Mouse (Mus musculus): ENCODE results near the gene Serf2. TPM values are rescaled to one million over a fixed set of nuclear protein-coding genes. Genes with fewer than 3 reads are reported as not detected.
"Not testable (repeated sequence)": the region's sequence is repeated elsewhere in the genome, so short reads cannot be mapped to it uniquely, and the experiment has no call there.

The Serf2 gene
- polyA plus RNA-seq, 1 experiment from 2014 or later = 330 TPM

- ATAC-seq (replicated peaks) = peak; percentile 83
- Histone ChIP-seq H3K27me3 (no peaks in the 10 kb centered on the region), H3K27ac (replicated peaks) (peak overlapping the region; percentile 95), H3K4me3 (peak overlapping the region; percentile 69), H3K4me1 (peaks cover 23% of the 10 kb centered on the region), H3K4me2 (replicated peaks) (peak overlapping the region; percentile 73), H3K36me3 (peaks cover 16% of the 10 kb centered on the region), H3K9ac (replicated peaks) (peak overlapping the region; percentile 81), H3K9me3 (no peaks in the 10 kb centered on the region)
- WGBS = 1% methylated on average over 48 of the region's 54 CpGs
Observed at GRCm38 (mm10) chr2:121449545-121450011, 583 bp downstream of the Serf2 start.

DNA sequence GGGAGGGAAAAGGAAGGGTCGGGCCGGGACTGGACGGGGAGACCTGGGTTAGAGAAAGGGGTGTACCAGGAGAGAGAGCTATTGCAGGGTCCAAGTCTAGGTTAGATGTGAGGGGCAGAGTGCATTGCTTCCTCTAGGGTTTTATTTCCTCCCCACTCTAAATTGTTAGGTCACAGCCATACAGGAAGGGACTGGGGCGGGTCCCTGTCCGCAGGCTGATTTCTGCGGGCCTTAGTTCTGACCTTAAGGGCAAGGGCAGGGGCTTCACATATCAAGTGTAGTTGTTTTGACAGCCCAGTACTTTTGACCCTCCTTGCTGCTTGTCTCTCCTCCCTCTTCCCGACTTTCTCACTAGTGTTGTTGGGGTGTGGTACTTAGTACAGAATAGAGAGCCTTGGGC lies 1.1 kb downstream of the Serf2 start:
- H3K9ac ChIP-seq (replicated peaks) = peak overlapping the region; percentile 81

DNA sequence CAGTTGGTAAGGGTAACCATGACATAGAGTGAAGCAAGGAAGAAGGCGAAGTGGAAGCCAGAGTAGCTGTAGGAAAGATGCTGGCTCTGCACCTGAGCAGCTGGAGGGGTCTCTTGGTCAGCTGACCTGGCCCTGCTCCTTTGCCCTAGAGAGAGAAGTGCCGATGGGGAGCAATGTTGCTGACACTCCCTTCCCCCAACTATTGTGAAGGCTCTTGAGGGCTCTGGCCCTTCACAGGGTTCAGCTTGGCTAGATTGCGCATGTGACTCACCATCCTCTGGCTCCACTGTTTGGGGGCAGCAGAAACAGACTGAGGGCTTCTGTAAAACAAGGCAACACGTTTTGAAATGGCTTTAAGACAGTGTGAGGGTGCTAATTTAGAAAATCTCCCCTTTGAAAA lies 3.4 kb downstream of the Serf2 start:
- H3K4me3 ChIP-seq = no peak overlapping the region
- no peak overlapping the region for H3K9ac ChIP-seq (replicated peaks)
- H3K27me3 ChIP-seq = no peaks in the 10 kb centered on the region
- ATAC-seq (replicated peaks) = no peak
- no peak overlapping the region for H3K4me2 ChIP-seq (replicated peaks)
- H3K4me1 ChIP-seq = peaks cover 30% of the 10 kb centered on the region
- no peak overlapping the region for H3K27ac ChIP-seq (replicated peaks)
- 88% methylated on average over 4 of the region's 4 CpGs for WGBS
- H3K36me3 ChIP-seq = peaks cover 16% of the 10 kb centered on the region
- H3K9me3 ChIP-seq = no peaks in the 10 kb centered on the region

More for the DNA sequence above, 1.1 kb downstream of the Serf2 start:
- H3K27me3 ChIP-seq = no peaks in the 10 kb centered on the region
- peaks cover 23% of the 10 kb centered on the region for H3K4me1 ChIP-seq
- H3K4me2 ChIP-seq (replicated peaks) = peak overlapping the region; percentile 73
- H3K4me3 ChIP-seq = peak overlapping the region; percentile 69
- H3K27ac ChIP-seq (replicated peaks) = peak overlapping the region; percentile 95
- no peaks in the 10 kb centered on the region for H3K9me3 ChIP-seq
- 3% methylated on average over 7 of the region's 7 CpGs for WGBS
- peaks cover 16% of the 10 kb centered on the region for H3K36me3 ChIP-seq
- ATAC-seq (replicated peaks) = peak; percentile 8; the same call in 1 of the 2 replicates

DNA sequence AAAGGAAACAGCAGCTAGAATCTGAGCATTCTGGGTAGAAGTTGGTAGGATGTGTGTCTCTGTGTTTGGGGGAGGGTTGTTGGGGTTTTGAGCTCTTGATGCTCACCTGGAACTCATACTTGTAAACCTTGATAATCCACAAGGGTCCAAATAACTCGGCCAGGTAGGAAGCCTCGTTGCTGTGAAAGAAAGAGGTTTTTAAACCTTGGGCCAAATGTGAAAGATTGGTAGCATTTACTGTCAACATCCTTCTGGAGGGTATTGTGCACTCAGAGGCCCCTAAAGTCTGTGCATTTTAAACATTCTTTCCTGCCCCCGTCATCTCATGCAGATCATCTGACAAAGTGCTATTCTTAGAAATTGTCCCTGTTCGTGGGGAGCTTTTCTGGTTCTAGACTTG lies 4.0 kb downstream of the Serf2 start, which contains the start of gene Hypk:
Gene Hypk (plus strand): TSS at position 301 of the 400 bp plus-strand sequence.
- no peaks in the 10 kb centered on the region for H3K27me3 ChIP-seq
- no peak within 1 kb of the TSS for H3K27ac ChIP-seq (replicated peaks)
- H3K4me1 ChIP-seq = peaks cover 35% of the 10 kb centered on the region
- WGBS = 81% methylated on average over 4 of the region's 4 CpGs
- no peak within 1 kb of the TSS for H3K9ac ChIP-seq (replicated peaks)
- peaks cover 16% of the 10 kb centered on the region for H3K36me3 ChIP-seq
- no peaks in the 10 kb centered on the region for H3K9me3 ChIP-seq
- ATAC-seq (replicated peaks) = no peak
- no peak within 1 kb of the TSS for H3K4me2 ChIP-seq (replicated peaks)
- H3K4me3 ChIP-seq = no peak within 1 kb of the TSS

GRCm38 (mm10) chr2:121453917-121454316 lies 4.9 kb downstream of the Serf2 start:
- WGBS = 91% methylated on average over 6 of the region's 6 CpGs
- Histone ChIP-seq H3K9ac (replicated peaks) (no peak overlapping the region), H3K4me1 (peaks cover 32% of the 10 kb centered on the region), H3K4me3 (no peak overlapping the region), H3K4me2 (replicated peaks) (no peak overlapping the region), H3K27ac (replicated peaks) (no peak overlapping the region), H3K27me3 (no peaks in the 10 kb centered on the region), H3K36me3 (peaks cover 23% of the 10 kb centered on the region), H3K9me3 (no peaks in the 10 kb centered on the region)
- no peak for ATAC-seq (replicated peaks)

DNA sequence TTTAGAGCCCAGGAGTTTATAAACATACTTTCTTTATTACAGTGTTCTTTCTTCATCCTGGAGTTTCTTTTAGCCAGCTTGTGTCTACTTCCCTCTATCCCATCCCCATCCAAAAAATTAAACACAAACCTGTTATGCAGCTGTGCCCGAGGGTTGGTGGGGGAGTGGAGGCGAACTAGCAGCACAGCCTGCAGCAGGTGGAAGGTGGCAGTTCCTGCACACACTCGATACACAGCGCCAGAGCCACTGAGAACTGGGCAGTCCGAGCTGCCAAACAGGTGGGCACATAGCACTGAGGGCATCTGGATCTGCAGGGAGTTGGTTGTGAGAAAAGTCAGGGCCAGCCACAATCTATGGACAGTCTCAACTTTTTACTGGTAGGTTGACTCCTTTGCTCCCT lies 6.5 kb downstream of the Serf2 start:
- peaks cover 39% of the 10 kb centered on the region for H3K36me3 ChIP-seq
- H3K27ac ChIP-seq (replicated peaks) = no peak overlapping the region
- no peak overlapping the region for H3K9ac ChIP-seq (replicated peaks)
- WGBS = 84% methylated on average over 5 of the region's 5 CpGs
- H3K4me3 ChIP-seq = no peak overlapping the region
- no peaks in the 10 kb centered on the region for H3K9me3 ChIP-seq
- H3K27me3 ChIP-seq = no peaks in the 10 kb centered on the region
- H3K4me2 ChIP-seq (replicated peaks) = no peak overlapping the region
- no peak for ATAC-seq (replicated peaks)
- H3K4me1 ChIP-seq = peaks cover 26% of the 10 kb centered on the region

DNA sequence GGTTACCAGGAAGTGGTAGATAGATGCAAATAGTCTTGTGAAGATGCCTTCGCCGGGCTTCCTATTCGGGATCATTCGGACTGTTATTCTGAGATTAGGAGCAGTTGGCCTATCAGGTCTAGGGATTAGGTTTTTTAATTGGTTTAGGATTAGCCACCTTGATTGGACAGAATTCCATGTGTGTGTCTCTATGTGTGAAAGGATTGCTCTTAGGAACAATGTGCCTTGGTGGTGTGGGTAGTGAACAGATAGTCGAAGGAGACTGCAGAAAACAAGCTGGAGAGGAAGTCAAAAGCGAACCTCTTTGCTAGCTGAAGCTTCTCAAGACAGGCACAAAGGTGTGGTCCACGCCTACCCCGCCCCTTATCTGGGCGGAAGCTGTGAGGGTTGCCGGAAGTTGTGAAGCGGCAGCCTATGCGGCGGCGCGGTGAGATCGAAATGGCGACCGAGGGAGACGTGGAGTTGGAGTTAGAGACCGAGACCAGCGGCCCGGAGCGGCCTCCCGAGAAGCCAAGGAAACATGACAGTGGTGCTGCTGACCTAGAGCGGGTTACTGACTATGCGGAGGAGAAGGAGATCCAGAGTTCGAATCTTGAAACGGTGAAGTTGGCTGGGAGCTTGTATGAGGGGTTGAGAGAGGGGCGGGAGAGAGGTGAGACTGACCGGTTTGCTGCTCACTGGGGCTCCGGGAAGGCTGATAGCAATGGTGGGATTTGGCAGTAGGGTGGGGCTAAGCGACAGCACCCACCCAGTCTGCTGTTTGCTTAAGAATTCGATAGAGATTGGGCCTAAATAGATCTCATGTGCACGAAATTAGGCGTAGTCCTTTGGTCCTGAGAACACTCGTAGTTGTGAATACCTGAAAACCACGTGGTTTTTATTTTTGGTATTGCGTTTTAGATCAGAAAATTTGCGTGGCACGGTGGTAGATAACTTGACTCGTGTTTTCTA lies 8.0 kb downstream of the Serf2 start, which contains the start of gene Serinc4:
Gene Serinc4 (minus strand): TSS at position 90 of the 951 bp plus-strand sequence.
- peak within 1 kb of the TSS; percentile 73 for H3K9ac ChIP-seq (replicated peaks)
- H3K27me3 ChIP-seq = no peaks in the 10 kb centered on the region
- 3% methylated on average over 41 of the region's 41 CpGs for WGBS
- H3K4me3 ChIP-seq = peak within 1 kb of the TSS; percentile 71
- H3K27ac ChIP-seq (replicated peaks) = peak within 1 kb of the TSS; percentile 80
- peak; percentile 93 for ATAC-seq (replicated peaks)
- H3K4me2 ChIP-seq (replicated peaks) = peak within 1 kb of the TSS; percentile 57
- H3K36me3 ChIP-seq = peaks cover 37% of the 10 kb centered on the region
- no peaks in the 10 kb centered on the region for H3K9me3 ChIP-seq
- peaks cover 16% of the 10 kb centered on the region for H3K4me1 ChIP-seq

DNA sequence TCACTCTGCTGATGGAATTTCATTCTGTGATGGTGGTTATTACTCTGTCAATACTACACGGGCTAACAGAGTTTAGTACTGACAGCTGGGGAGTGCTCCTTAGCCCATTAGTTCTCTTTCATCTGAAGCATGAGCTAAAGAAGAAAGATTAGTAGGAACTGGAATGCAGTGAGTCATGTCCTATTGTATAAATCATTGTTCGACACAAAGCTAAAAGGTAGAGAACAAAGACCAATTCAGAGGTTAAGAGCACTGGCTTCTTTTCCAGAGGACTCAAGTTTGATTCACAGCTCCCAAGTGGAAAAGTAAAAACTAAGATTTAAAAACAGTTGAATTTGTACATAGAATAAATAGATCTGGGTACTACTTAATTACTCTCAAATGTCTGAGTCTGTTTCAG lies 11.1 kb downstream of the Serf2 start:
- Histone ChIP-seq H3K27ac (replicated peaks) (no peak overlapping the region), H3K36me3 (peaks cover 29% of the 10 kb centered on the region), H3K4me2 (replicated peaks) (no peak overlapping the region), H3K9ac (replicated peaks) (no peak overlapping the region), H3K27me3 (no peaks in the 10 kb centered on the region), H3K4me3 (no peak overlapping the region), H3K9me3 (no peaks in the 10 kb centered on the region), H3K4me1 (peaks cover 16% of the 10 kb centered on the region)
- 68% methylated on average over 2 of the region's 2 CpGs for WGBS
- no peak for ATAC-seq (replicated peaks)

DNA sequence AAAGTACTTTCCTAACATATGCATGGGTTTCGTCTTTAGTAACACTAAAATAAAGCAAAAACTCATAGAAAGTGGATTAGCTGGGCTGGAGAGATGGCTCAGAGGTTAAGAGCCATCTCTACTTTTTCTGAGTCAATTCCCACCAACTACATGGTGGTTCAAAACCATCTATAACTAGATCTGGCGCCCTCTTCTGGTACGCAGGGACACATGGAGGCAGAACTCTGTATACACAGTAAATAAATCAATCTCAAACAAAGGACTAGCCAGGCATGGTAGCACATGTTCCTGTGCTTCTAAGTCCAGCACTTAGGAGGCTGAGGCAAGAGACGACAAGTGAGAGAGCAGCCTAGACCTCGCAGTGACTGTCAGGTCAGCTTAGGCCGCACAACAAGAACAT lies 20.0 kb downstream of the Serf2 start:
- not testable (repeated sequence) for H3K4me3 ChIP-seq; ATAC-seq (replicated peaks); H3K9me3 ChIP-seq; H3K4me2 ChIP-seq (replicated peaks); H3K36me3 ChIP-seq; H3K9ac ChIP-seq (replicated peaks); H3K27ac ChIP-seq (replicated peaks); H3K4me1 ChIP-seq; H3K27me3 ChIP-seq
- 62% methylated on average over 3 of the region's 6 CpGs for WGBS

DNA sequence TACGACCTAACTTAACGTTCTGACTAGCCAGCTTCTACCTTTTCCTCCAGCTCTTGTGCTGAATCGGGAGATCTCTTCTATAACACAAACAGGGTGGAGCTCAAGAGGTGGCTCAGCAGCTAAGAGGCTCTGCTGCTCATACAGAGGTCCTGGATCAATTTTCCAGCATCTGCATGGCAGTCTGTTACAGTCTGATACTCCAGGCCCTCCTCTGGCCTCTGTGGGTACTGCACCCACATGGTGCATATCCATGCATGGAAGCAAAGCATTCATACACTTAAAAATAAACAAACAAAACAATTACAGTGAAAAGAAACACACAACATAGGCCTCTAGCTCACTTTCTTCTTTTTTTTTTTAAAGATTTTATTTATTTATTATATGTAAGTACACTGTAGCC lies 23.8 kb downstream of the Serf2 start:
- not testable (repeated sequence) for ATAC-seq (replicated peaks)

GRCm38 (mm10) chr2:121473301-121474179 lies 24.5 kb downstream of the Serf2 start, which contains the start of gene Mfap1b:
Gene Mfap1b (minus strand): TSS chr2:121474067.
- WGBS = 5% methylated on average over 41 of the region's 41 CpGs
- peak within 1 kb of the TSS; percentile 66 for H3K9ac ChIP-seq (replicated peaks)
- ATAC-seq (replicated peaks) = peak; percentile 97

More for the DNA sequence above, 23.8 kb downstream of the Serf2 start:
- not testable (repeated sequence) for H3K36me3 ChIP-seq; H3K27ac ChIP-seq (replicated peaks); H3K4me2 ChIP-seq (replicated peaks); H3K4me1 ChIP-seq; H3K27me3 ChIP-seq; H3K9me3 ChIP-seq; H3K9ac ChIP-seq (replicated peaks)
- 100% methylated on average over 3 of the region's 3 CpGs for WGBS
- H3K4me3 ChIP-seq = peak overlapping the region; percentile 70; the same call in 1 of the 2 replicates

More at GRCm38 (mm10) chr2:121473301-121474179, 24.5 kb downstream of the Serf2 start, which contains the start of gene Mfap1b:
- not testable (repeated sequence) for H3K36me3 ChIP-seq, H3K4me1 ChIP-seq, H3K9me3 ChIP-seq, H3K27me3 ChIP-seq
- Histone ChIP-seq H3K4me3 (peak within 1 kb of the TSS; percentile 70), H3K4me2 (replicated peaks) (peak within 1 kb of the TSS; percentile 73), H3K27ac (replicated peaks) (peak within 1 kb of the TSS; percentile 80)

All from forebrain, embryonic 15.5 days (tissue).